Mouse (Mus musculus): ENCODE results near the gene Pdzd7.

Gene Pdzd7

GRCm38 (mm10) chr19:45045651-45046050, at the start of gene Pdzd7:
TSS of gene Pdzd7 (minus strand) at chr19:45045717.
- no peak for DNase-seq (ENCODE audit: low spot score)

GRCm38 (mm10) chr19:45081841-45082550, 36.5 kb upstream of the Pdzd7 start:
- peak; percentile 44 for DNase-seq (ENCODE audit: low spot score)

GRCm38 (mm10) chr19:45081279-45081678, 35.8 kb upstream of the Pdzd7 start:
- peak; percentile 76 for DNase-seq (ENCODE audit: low spot score)

GRCm38 (mm10) chr19:45080711-45081110, 35.2 kb upstream of the Pdzd7 start:
- DNase-seq (ENCODE audit: low spot score): no peak

- peak; percentile 60 for DNase-seq (ENCODE audit: low spot score)
These were observed 34.4 kb upstream of the Pdzd7 start for GRCm38 (mm10) chr19:45079769-45080515.

- DNase-seq (ENCODE audit: low spot score): no peak
These were observed 33.7 kb upstream of the Pdzd7 start for GRCm38 (mm10) chr19:45078971-45079764.

GRCm38 (mm10) chr19:45077742-45078645, 32.5 kb upstream of the Pdzd7 start:
- no peak for DNase-seq (ENCODE audit: low spot score)

GRCm38 (mm10) chr19:45076586-45077510, 31.3 kb upstream of the Pdzd7 start:
- peak; percentile 62 for DNase-seq (ENCODE audit: low spot score)

- DNase-seq (ENCODE audit: low spot score): no peak
These were observed 30.6 kb upstream of the Pdzd7 start for GRCm38 (mm10) chr19:45076036-45076575.

- no peak for DNase-seq (ENCODE audit: low spot score)
These were observed 30.0 kb upstream of the Pdzd7 start for GRCm38 (mm10) chr19:45075323-45076035.

GRCm38 (mm10) chr19:45074580-45075322, 29.2 kb upstream of the Pdzd7 start, which contains the start of gene Kazald1:
TSS of gene Kazald1 (plus strand) at chr19:45075241.
- DNase-seq (ENCODE audit: low spot score): peak; percentile 93

GRCm38 (mm10) chr19:45073871-45074542, 28.5 kb upstream of the Pdzd7 start:
- DNase-seq (ENCODE audit: low spot score): peak; percentile 91

GRCm38 (mm10) chr19:45067758-45068510, 22.4 kb upstream of the Pdzd7 start:
- DNase-seq (ENCODE audit: low spot score): no peak

- DNase-seq (ENCODE audit: low spot score): no peak
These were observed 21.7 kb upstream of the Pdzd7 start for GRCm38 (mm10) chr19:45067170-45067569.

- DNase-seq (ENCODE audit: low spot score): no peak
These were observed 19.7 kb upstream of the Pdzd7 start for GRCm38 (mm10) chr19:45065226-45065625.

GRCm38 (mm10) chr19:45063565-45064292, 18.2 kb upstream of the Pdzd7 start:
- peak; percentile 57 for DNase-seq (ENCODE audit: low spot score)

- no peak for DNase-seq (ENCODE audit: low spot score)
These were observed 13.3 kb upstream of the Pdzd7 start for GRCm38 (mm10) chr19:45058841-45059240.

Measured in urinary bladder, postnatal 25 days (tissue).